Mouse (Mus musculus): ENCODE results near the gene Ttc28.

GRCm38 (mm10) chr5:110968566-110968965, 89.0 kb downstream of the Ttc28 start:
- no peak for TF ChIP-seq CTCF (IDR thresholded peaks at IDR 0.05; ENCODE audit: insufficient read depth, low read length)
- no peak for TF ChIP-seq POLR2A (IDR thresholded peaks at IDR 0.05; ENCODE audit: borderline replicate concordance, extremely low read depth, low read depth, low read length)
